Mouse (Mus musculus): ENCODE data around the gene Sptssb. TPM values are rescaled to one million over a fixed set of nuclear protein-coding genes. Genes with fewer than 3 reads are reported as not detected.

The Sptssb gene
- polyA plus RNA-seq (2012; rRNA removed): 211 and 318 TPM in 2 replicates

DNA sequence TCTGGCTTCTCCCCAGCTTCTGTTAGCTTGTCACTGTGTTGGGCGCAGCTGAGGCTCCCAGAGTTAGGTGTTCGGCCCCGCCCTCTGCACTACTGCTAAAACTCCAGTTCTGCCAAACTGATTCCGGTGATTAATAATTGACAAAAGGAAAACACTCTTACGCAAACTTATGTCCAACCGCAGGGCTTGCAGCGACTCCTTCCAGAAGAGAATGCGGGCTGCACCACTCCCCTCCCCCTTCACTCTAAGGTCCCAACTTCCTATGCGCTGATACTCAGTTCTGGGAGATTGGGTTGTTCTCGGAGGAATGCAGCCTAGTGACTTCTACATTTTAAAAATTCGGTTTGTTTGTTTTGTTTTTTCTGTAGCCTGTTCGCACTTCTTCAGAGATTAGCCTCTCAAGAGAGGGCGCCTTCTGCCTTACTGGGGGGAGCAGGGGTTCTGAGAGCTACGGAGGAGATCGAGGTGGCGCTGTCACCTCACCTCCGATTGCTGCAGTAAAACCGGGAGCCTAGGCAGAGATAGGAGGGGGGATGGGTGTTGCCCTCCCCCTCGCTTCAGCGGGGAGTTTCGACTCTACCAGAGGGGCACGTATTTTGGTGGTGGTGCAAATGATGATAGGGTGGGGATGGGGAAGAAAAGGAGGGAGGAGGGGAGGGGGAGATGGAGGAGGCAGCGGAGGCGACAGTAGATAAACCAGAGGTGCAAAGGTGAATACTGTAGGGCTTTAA lies at the start of gene Sptssb:
TSS of gene Sptssb (minus strand) at position 83 of the 731 bp plus-strand sequence.

Other genes with a start within 250 kb of the Sptssb start
- gene Nmd3, start 138.0 kb downstream of the Sptssb start, polyA plus RNA-seq (2012; rRNA removed): 20.2 and 30.4 TPM in 2 replicates
- gene Otol1, start 147.7 kb upstream of the Sptssb start, polyA plus RNA-seq (2012; rRNA removed): not detected in 2 replicates

All from stomach, adult 2 months (tissue).